In genomic region chr5:124025146-124025545, GRCm38 (mm10) we compare ENCODE assay signal across 9 mouse cellular contexts. TPM values are rescaled to one million over a fixed set of nuclear protein-coding genes. Genes with fewer than 3 reads are reported as not detected.
DNase-seq lines count a peak whose midpoint lies in the region; ATAC-seq and TF ChIP-seq lines count a peak whose summit lies in the region.
"Had no signal": no experiment of that assay in that cellular context is flagged by ENCODE, and none has a peak within 500 bp of the region (broad histone marks: within the 10 kb centered on the region; RNA-seq: fewer than 3 reads in every experiment).

No protein-coding gene starts in this region.

- no peaks in the 10 kb centered on the region for H3K9me3 ChIP-seq in heart, embryonic 15.5 days (replicated peaks)
- H3K9me3 ChIP-seq in hindbrain, embryonic 10.5 days: no peaks in the 10 kb centered on the region
- no peaks in the 10 kb centered on the region for H3K9me3 ChIP-seq in midbrain, embryonic 12.5 days

- H3K4me3 ChIP-seq in heart, embryonic 15.5 days: no peak overlapping the region
- H3K4me3 ChIP-seq in bone marrow macrophage, adult 2 months (ENCODE audit: insufficient read depth, low read length): no peak overlapping the region
- H3K4me3 ChIP-seq in hindbrain, embryonic 10.5 days: no peak overlapping the region
- H3K4me3 ChIP-seq in midbrain, embryonic 12.5 days: no peak overlapping the region

- peak overlapping the region; percentile 6; the same call in 1 of the 2 replicates for H3K9ac ChIP-seq in heart, embryonic 15.5 days
- no peak overlapping the region for H3K9ac ChIP-seq in midbrain, embryonic 12.5 days (replicated peaks)

- peak overlapping the region; percentile 97 for H3K27ac ChIP-seq in heart, embryonic 15.5 days
- H3K27ac ChIP-seq in bone marrow macrophage, adult 2 months (ENCODE audit: insufficient read depth, low read depth, low read length): peak overlapping the region; percentile 82
- H3K27ac ChIP-seq in hindbrain, embryonic 10.5 days: peak overlapping the region; percentile 80
- H3K27ac ChIP-seq in midbrain, embryonic 12.5 days (replicated peaks): peak overlapping the region; percentile 84

- no peak for TF ChIP-seq CTCF in bone marrow macrophage, adult 2 months (IDR thresholded peaks at IDR 0.05; ENCODE audit: low read depth, low read length)

- peaks cover 89% of the 10 kb centered on the region for H3K4me1 ChIP-seq in heart, embryonic 15.5 days (replicated peaks)
- peaks cover 74% of the 10 kb centered on the region for H3K4me1 ChIP-seq in bone marrow macrophage, adult 2 months (ENCODE audit: control insufficient read depth, insufficient read depth, low read length)
- H3K4me1 ChIP-seq in hindbrain, embryonic 10.5 days (replicated peaks): peaks cover 88% of the 10 kb centered on the region
- H3K4me1 ChIP-seq in midbrain, embryonic 12.5 days: peaks cover 85% of the 10 kb centered on the region

- no peak for DNase-seq in heart, postnatal 4 days
- DNase-seq in hindbrain, embryonic 10.5 days (ENCODE audit: low spot score): peak; percentile 44
- no peak for DNase-seq in right cerebral cortex, postnatal 10 days (ENCODE audit: low spot score in 2 of 2)
- DNase-seq in right cerebral cortex, postnatal 14 days: no peak

- WGBS in heart, embryonic 15.5 days: 65% methylated on average over 9 of the region's 9 CpGs
- 52% methylated on average over 9 of the region's 9 CpGs for WGBS in hindbrain, embryonic 10.5 days
- 50% methylated on average over 9 of the region's 9 CpGs for WGBS in midbrain, embryonic 12.5 days

- ATAC-seq in heart, embryonic 15.5 days (replicated peaks; ENCODE audit: insufficient number of reproducible peaks, insufficient read depth, low FRiP score, low read depth): no peak
- ATAC-seq in midbrain, embryonic 12.5 days (ENCODE audit: low FRiP score, low read depth): no peak
- no peak for ATAC-seq in erythroid progenitor cell, adult 5-6 weeks (replicated peaks; ENCODE audit: low FRiP score, poor library complexity, severe bottlenecking)
- ATAC-seq: inflammation-experienced regulatory T-cells, adult 6 months had no signal

- TF ChIP-seq POLR2A in bone marrow macrophage, adult 2 months (IDR thresholded peaks at IDR 0.05; ENCODE audit: borderline replicate concordance, low read depth, low read length): no peak

- H3K36me3 ChIP-seq in heart, embryonic 15.5 days: 0 out of 2 replicates have a peak, but pooled peaks cover 11% of the 10 kb centered on the region
- H3K36me3 ChIP-seq in hindbrain, embryonic 10.5 days: peaks cover 61% of the 10 kb centered on the region
- H3K36me3 ChIP-seq in midbrain, embryonic 12.5 days: 0 out of 2 replicates have a peak, but pooled peaks cover 12% of the 10 kb centered on the region

- no peaks in the 10 kb centered on the region for H3K27me3 ChIP-seq in heart, embryonic 15.5 days
- no peaks in the 10 kb centered on the region for H3K27me3 ChIP-seq in hindbrain, embryonic 10.5 days (ENCODE audit: insufficient read depth, poor library complexity, severe bottlenecking)
- no peaks in the 10 kb centered on the region for H3K27me3 ChIP-seq in midbrain, embryonic 12.5 days

- H3K4me2 ChIP-seq in heart, embryonic 15.5 days: peak overlapping the region; percentile 36; the same call in 1 of the 2 replicates
- 0 out of 2 replicates have a peak overlapping the region, but pooled peaks have one; percentile 9 for H3K4me2 ChIP-seq in midbrain, embryonic 12.5 days (replicated peaks)

RNA-seq across cellular contexts. Expression of gene Vps37b, which starts 6.9 kb away (rescaled TPM):
- polyA plus RNA-seq in heart, embryonic 15.5 days (2015; fragmentation: Nextera tagmentation; extraction: Ambion mirVana): 49.9 and 56.0 TPM in 2 replicates
- total RNA-seq in heart, postnatal 4 days (2021): 10 to 100 TPM; 42.3 to 49.1 TPM
- 16.8 and 18.2 TPM in 2 replicates for polyA plus RNA-seq in bone marrow macrophage, adult 2 months (2012; ENCODE audit: insufficient read depth, insufficient read length, missing spikeins)
- 57.5 and 71.8 TPM in 2 replicates for polyA plus RNA-seq in hindbrain, embryonic 10.5 days (2016; fragmentation: Nextera tagmentation; extraction: Ambion mirVana)
- 68.0 and 74.2 TPM in 2 replicates for polyA plus RNA-seq in midbrain, embryonic 12.5 days (2016; fragmentation: Nextera tagmentation; extraction: Ambion mirVana)
- 15.5 TPM in 2 replicates for total RNA-seq in erythroid progenitor cell, adult 5-6 weeks (2015; ENCODE audit: low replicate concordance)
- total RNA-seq in erythroid progenitor cell, adult 5-6 weeks (2017; ENCODE audit: low replicate concordance): 7.3 and 9.6 TPM in 2 replicates

RNA-seq across cellular contexts. Expression of gene Hip1r, which starts 51.7 kb away (rescaled TPM):
- polyA plus RNA-seq in heart, embryonic 15.5 days (2015; fragmentation: Nextera tagmentation; extraction: Ambion mirVana): 6.6 and 9.7 TPM in 2 replicates
- 10 to 100 TPM; 29.6 to 42.2 TPM for total RNA-seq in heart, postnatal 4 days (2021)
- 0.51 and 0.64 TPM in 2 replicates for polyA plus RNA-seq in bone marrow macrophage, adult 2 months (2012; ENCODE audit: insufficient read depth, insufficient read length, missing spikeins)
- polyA plus RNA-seq in hindbrain, embryonic 10.5 days (2016; fragmentation: Nextera tagmentation; extraction: Ambion mirVana): 12.2 and 12.5 TPM in 2 replicates
- polyA plus RNA-seq in midbrain, embryonic 12.5 days (2016; fragmentation: Nextera tagmentation; extraction: Ambion mirVana): 13.9 and 15.5 TPM in 2 replicates
- total RNA-seq in erythroid progenitor cell, adult 5-6 weeks (2015; ENCODE audit: low replicate concordance): 0.84 and 2.2 TPM in 2 replicates
- 8.2 and 18.2 TPM in 2 replicates for total RNA-seq in erythroid progenitor cell, adult 5-6 weeks (2017; ENCODE audit: low replicate concordance)
